Mouse (Mus musculus) heart, postnatal 10 days (tissue): ENCODE measurements around the gene Mpzl1. TPM values are rescaled to one million over a fixed set of nuclear protein-coding genes. Genes with fewer than 3 reads are reported as not detected.

ENCODE experiments used
- DNase-seq, 2 experiments: peaks; one replicate each; pipeline ENCODE4 v3.0.0; 2021
- intact Hi-C: fragments of 180-260 bp; cut with DNase I; formaldehyde crosslinking; loops from one replicate; pipeline ENCODE4 v1.15.1; 2025
- total RNA-seq, 2 experiments: library from RNA; stranded (reverse); gene quantifications; 2 replicates each; pipeline ENCODE4 v1.2.3; 2021

Gene Mpzl1
- total RNA-seq, 2 experiments from 2014 or later = 49.4 to 57.7 TPM

DNA sequence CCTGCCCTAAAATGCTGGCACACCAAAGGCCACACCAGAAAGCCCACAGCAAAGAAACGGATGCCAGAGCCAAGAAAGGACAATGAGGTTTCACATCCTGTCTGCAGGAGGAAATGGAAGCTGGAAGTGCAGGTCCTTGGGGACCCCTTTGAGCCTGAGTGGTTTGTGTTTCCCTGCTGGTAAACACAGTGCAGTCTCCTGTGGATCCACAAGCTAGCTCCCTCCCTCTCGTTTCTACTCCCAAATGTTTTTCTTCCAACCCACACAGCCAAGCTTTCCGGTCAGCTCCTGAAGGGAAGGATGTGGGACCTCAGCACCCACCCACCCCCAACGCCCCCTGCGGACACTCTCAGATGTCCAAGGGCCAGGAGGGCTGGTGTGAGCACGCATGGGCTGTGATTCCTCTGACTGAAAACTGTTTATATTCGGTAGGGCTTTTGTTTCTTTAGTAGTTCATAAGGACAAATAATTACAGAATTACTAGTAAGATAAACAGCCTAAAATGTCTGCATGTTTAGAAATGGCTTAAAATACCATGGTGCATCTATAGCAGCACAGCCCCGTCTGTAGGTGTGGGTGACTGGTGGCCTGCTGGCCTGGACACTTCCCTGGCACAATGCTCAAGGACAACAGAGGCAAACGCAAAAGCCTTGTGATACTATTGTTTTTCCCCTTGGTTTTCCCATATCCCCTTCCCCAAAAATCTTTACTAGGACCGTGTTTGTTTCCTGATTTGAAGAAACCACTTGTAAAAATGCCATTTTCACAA is 44.9 kb downstream of the Mpzl1 start:
- intact Hi-C loops = loop anchor here (5.0 to 10.0 kb wide), 4 partner anchors 43 to 565 kb away; partner anchors contain the start of genes Dcaf6, Mpc2 and Mpzl1
- peak; percentile 75 to 83 for DNase-seq

DNA sequence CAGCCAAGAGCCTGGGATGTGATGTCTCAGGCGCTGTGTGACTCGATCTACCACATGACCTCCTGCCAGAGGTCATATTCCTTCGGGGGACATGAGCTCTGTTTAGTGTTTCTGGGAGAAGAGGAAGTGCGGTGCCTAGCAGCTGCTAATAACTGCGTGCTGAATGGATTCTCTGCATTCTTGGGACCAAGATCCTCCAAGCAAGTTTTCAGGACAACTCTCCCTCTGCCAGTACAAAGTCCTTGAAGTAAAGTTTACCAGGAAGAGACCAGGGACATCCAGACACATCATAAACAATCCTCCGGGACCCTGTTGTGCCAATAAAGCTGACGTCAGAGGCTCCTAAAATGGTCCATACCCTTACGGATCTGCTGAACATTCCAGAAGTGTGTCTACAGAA is 46.5 kb downstream of the Mpzl1 start:
- intact Hi-C loops = loop anchor here (5.0 to 10.0 kb wide), 4 partner anchors 44 to 567 kb away; partner anchors contain the start of genes Dcaf6, Mpc2 and Mpzl1
- DNase-seq = peak; percentile 28 to 29

- intact Hi-C loops = loop anchor here (5.0 to 10.0 kb wide), 4 partner anchors 46 to 568 kb away; partner anchors contain the start of genes Dcaf6, Mpc2 and Mpzl1
- DNase-seq = no peak
These were observed 48.0 kb downstream of the Mpzl1 start for GRCm38 (mm10) chr1:165586366-165586765.

DNA sequence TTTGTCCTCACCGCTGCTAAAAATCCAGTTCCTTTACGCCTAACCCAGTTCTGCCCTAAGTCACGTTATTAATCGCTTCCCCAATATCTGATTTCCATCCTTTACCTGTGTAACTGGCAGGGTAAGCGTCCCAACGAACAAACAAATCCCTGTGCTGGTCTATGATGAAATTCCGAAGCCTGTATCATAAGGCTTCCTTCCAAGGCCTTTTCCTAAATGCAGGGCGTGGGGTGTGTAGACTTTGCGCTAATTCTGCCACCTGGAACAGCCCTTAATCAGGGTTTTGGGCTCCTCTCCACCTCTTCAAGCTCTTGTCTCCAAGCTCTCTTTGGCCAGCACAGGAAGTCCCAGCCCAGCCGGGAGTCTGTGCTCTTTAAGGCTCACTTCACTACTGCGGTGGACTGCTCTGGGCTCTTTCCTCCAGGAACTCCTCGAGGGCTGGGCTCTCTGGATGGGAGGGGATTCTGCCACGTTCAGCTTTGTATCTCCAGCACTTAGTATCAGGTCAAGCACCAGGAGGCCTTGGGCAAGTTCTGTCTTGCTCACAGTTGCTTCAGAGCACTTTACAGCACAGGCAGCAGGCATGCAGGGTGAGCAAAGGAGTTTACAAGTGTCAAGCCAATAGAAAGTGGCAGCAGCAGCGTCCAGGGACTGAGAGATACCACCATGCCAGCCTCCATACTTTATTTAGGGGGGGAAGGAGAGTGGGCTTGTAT is 48.8 kb downstream of the Mpzl1 start:
- peak; percentile 39 to 40 for DNase-seq
- intact Hi-C loops = loop anchor here (2.0 to 10.0 kb wide), 5 partner anchors 47 to 569 kb away; partner anchors contain the start of genes Dcaf6, Mpc2 and Mpzl1

DNA sequence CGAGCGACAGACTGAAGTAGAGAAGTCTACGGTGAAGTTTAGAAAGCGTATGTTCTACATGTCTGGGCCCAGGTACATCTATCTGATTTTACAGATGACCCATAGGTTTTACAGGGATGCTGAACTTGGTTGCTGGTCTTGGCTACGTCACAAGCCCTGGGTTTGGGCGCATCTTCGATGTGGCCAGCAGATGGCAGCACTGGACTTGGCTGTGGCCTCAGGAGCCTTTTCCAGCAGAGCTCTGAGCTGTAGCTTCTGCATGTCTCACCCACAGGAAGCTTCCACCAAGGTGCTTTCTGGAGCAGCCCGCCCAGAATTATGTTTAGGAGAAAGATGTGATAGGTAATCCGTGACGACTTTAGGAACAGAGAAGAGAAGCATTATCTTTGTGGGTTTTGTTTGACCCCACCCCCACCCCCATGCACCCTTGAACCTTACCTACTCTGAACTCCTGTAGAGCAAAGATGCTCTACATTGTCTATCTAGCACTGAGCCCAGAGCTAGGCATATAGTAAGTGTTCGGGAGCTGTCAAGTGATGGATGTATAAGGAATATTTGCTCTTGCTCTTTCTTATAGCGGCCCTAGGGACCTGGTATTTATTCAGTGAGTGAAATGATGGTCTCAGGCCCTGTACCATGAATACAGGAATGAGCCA is 50.7 kb downstream of the Mpzl1 start:
- intact Hi-C loops = loop anchor here (1.0 to 10.0 kb wide), 7 partner anchors 57 to 571 kb away; no protein-coding TSS in a partner anchor
- DNase-seq = peak; percentile 93 to 96

GRCm38 (mm10) chr1:165581255-165581654 is 53.1 kb downstream of the Mpzl1 start:
- intact Hi-C loops = loop anchor here (5.0 to 10.0 kb wide), 4 partner anchors 176 to 574 kb away; no protein-coding TSS in a partner anchor

GRCm38 (mm10) chr1:165579332-165579731 is 55.0 kb downstream of the Mpzl1 start:
- intact Hi-C loops = no loop called here
- DNase-seq = peak in 1 of 2 experiments; percentile 17

More at GRCm38 (mm10) chr1:165581255-165581654, 53.1 kb downstream of the Mpzl1 start:
- no peak for DNase-seq

- DNase-seq = no peak
- intact Hi-C loops = no loop called here
These were observed 57.8 kb downstream of the Mpzl1 start for GRCm38 (mm10) chr1:165576459-165577112.

- DNase-seq = no peak
- intact Hi-C loops = no loop called here
These were observed 58.3 kb downstream of the Mpzl1 start for GRCm38 (mm10) chr1:165576005-165576404.

- intact Hi-C loops = no loop called here
These were observed 66.9 kb downstream of the Mpzl1 start for GRCm38 (mm10) chr1:165567466-165567865.

DNA sequence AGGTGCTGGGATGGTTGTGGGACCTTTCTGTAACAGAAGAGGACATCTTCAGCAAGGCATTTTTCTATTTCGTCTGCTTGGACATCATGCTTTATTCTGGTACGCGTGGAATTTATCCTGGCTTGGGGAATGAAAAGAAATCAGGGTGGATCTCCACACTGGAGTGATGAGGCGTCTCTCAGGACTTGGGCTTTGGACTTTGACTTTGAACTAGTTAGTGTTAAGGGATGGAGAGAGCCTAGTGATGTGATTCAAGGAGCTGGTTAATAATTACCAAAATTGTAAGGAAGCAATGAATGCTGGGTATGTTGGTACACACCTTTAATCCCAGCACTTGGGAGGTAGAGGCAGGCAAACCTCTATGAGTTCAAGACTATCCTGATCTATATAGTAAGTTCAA is 69.1 kb downstream of the Mpzl1 start:
- DNase-seq = no peak
- intact Hi-C loops = no loop called here

More at GRCm38 (mm10) chr1:165567466-165567865, 66.9 kb downstream of the Mpzl1 start:
- no peak for DNase-seq

- no peak for DNase-seq
- intact Hi-C loops = no loop called here
These were observed 75.3 kb downstream of the Mpzl1 start for GRCm38 (mm10) chr1:165559073-165559472.

GRCm38 (mm10) chr1:165556711-165557110 is 77.6 kb downstream of the Mpzl1 start:
- peak; percentile 10 to 21 for DNase-seq
- intact Hi-C loops = no loop called here

Other genes starting within 250 kb of the Mpzl1 start
- gene Dcaf6, start 174.1 kb downstream of the Mpzl1 start, total RNA-seq = 10 to 100 TPM; 76.3 to 77.7 TPM
- 100 to 1,000 TPM; 403 to 412 TPM for gene Mpc2, start 173.9 kb downstream of the Mpzl1 start, total RNA-seq
- gene Adcy10, start 149.4 kb downstream of the Mpzl1 start, total RNA-seq = under 1 TPM in 1 of 2 experiments, not detected in 1; 0.20 TPM
- 100 to 1,000 TPM; 112 to 114 TPM for gene Rcsd1, start 75.2 kb upstream of the Mpzl1 start, total RNA-seq
- gene Creg1, start 129.2 kb upstream of the Mpzl1 start, total RNA-seq = 10 to 100 TPM; 34.8 to 36.1 TPM
- gene Cd247, start 154.1 kb upstream of the Mpzl1 start, total RNA-seq = 1 to 10 TPM; 1.7 TPM